Mouse (Mus musculus): ENCODE data around the gene Scaf1.

DNA sequence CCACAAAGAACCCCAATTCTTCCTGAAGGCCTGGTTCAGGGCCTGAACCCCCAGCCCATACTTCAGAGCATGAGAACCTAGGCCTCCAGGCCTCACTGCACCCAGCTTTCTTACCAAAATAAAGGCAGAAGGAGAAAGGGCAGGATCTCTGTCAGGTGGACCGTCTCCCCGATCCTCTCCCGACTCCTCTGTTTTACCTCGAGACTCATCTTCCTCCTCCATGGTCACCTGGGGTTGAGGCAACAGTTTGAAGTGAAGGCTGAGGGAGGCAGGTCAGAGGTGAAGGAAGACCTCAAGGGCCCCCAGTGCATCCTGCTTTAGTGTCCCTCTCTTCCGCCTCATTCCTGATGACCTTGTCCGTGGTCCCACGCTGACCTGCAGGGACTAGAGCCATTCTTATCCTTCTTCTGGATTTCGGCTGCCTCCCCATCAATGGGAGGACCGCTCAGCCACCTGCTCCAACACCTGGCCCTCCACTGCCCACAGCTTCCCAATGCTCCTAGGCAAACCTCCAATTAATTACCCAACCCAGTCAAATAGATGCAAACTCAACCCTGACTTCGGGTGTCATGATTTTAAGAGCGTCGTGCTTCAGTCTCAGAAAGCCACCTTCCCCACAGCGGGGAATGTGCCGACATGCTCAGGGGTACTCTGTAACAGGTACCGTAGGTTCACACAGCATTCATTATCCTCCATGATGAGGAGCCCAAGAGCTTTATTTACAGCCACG is 2.6 kb downstream of the Scaf1 start:
- TF ChIP-seq CTCF (IDR thresholded peaks at IDR 0.05; ENCODE audit: low read depth, low read length), result no peak
- no peak for TF ChIP-seq POLR2A (IDR thresholded peaks at IDR 0.05; ENCODE audit: borderline replicate concordance, low read depth, low read length)
